Mouse (Mus musculus): ENCODE data around the gene Dctn1. TPM values are rescaled to one million over a fixed set of nuclear protein-coding genes. Genes with fewer than 3 reads are reported as not detected.
A peak's percentile ranks its signal among the peaks of the same experiment; 100 is the strongest.

Dctn1 gene
- total RNA-seq, 1 experiment from 2014 or later, result 70.9 TPM

- no peak for ATAC-seq (replicated peaks in 1 of 2; ENCODE audit: insufficient read depth in 1 of 2, low FRiP score in 2 of 2, low TSS enrichment in 1 of 2, low read depth in 1 of 2, poor library complexity in 2 of 2, severe bottlenecking in 2 of 2)
These were observed 31.5 kb upstream of the Dctn1 start for GRCm38 (mm10) chr6:83134226-83134625.

- no peak; a peak in 1 of 4 replicates for ATAC-seq (replicated peaks in 1 of 2; ENCODE audit: insufficient read depth in 1 of 2, low FRiP score in 2 of 2, low TSS enrichment in 1 of 2, low read depth in 1 of 2, poor library complexity in 2 of 2, severe bottlenecking in 2 of 2)
These were observed 30.7 kb upstream of the Dctn1 start, which contains the start of gene Rtkn for GRCm38 (mm10) chr6:83134951-83135513. TSS of gene Rtkn (plus strand) at chr6:83135463.

DNA sequence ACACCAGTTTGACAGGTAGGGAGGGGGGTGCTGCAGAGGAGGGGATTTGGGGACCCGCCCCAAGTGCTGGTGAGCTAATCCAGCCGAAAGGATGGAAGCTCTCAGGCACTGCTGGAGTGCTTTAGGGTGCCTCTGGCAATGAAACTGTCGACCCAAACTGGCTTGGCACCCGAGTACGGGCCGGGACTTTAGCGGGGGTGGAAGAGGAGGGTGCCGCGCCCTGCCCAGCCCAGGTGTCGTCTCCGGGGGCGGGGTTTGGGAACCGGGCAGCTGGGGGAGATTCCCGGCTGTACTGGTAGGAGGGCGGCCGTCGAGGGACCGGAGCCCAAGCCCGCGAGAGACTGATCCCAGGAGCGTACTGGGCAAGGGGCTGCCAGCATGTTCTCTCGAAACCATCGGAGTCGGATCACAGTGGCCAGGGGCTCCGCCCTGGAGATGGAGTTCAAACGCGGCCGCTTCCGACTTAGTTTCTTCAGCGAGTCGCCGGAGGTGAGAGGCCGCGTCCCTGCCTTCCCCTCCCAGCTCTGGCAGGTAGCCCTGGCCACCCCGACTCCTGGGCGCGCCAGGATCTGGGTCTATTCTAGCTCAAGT, 30.1 kb upstream of the Dctn1 start:
- ATAC-seq (replicated peaks in 1 of 2; ENCODE audit: insufficient read depth in 1 of 2, low FRiP score in 2 of 2, low TSS enrichment in 1 of 2, low read depth in 1 of 2, poor library complexity in 2 of 2, severe bottlenecking in 2 of 2), result no peak

DNA sequence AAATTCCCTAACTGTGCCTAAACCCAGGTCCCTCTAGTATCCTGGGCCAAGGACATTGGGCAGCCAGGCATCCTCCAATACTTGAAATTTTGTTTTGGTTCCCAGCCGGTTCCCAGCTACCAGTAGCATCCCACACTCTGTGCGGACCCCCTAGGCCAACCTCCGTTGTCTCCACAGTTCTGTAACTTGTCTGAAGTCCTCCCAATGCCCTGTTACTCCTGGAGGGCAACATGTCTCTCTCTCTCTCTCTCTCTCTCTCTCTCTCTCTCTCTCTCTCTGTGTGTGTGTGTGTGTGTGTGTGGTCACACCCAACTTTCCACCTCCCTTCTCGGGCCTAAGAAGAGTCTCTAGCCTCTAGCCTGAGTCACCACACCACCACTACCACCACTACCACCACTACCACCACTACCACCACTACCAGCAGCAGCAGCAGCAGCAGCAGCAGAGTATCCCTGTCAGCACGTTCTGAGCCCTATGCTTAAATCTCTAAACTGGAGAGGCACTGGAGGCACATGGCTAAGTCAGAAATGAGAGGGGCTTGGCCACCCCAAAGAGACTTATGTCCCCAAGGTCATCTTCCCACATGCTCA, 29.3 kb upstream of the Dctn1 start:
- no peak for ATAC-seq (replicated peaks in 1 of 2; ENCODE audit: insufficient read depth in 1 of 2, low FRiP score in 2 of 2, low TSS enrichment in 1 of 2, low read depth in 1 of 2, poor library complexity in 2 of 2, severe bottlenecking in 2 of 2)

- peak; percentile 30 to 44; a peak in 3 of 4 replicates for ATAC-seq (replicated peaks in 1 of 2; ENCODE audit: insufficient read depth in 1 of 2, low FRiP score in 2 of 2, low TSS enrichment in 1 of 2, low read depth in 1 of 2, poor library complexity in 2 of 2, severe bottlenecking in 2 of 2)
These were observed 28.7 kb upstream of the Dctn1 start for GRCm38 (mm10) chr6:83136881-83137575.

- peak; percentile 38 to 44; a peak in 3 of 4 replicates for ATAC-seq (replicated peaks in 1 of 2; ENCODE audit: insufficient read depth in 1 of 2, low FRiP score in 2 of 2, low TSS enrichment in 1 of 2, low read depth in 1 of 2, poor library complexity in 2 of 2, severe bottlenecking in 2 of 2)
These were observed 28.2 kb upstream of the Dctn1 start for GRCm38 (mm10) chr6:83137576-83137950.

DNA sequence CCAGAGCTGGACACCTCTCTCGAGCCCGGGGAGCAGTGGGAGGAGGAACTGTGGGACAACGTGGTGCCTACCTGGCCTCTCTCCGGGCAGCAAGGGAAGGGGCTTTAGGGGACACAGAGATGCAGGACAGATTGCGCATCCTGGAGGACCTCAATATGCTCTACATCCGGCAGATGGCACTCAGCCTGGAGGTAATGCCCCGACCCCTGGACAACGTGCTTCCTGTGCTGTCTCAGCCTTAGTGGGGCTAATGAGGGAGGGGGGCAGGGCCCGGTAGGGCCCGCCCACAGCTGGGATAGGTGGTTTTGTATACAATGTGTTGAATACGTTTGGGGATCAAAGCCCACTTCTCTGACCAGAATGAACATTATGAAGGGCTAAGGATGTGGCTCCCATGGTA, 27.7 kb upstream of the Dctn1 start:
- 0 out of 4 replicates have a peak, but pooled peaks have one; percentile 14 to 16 for ATAC-seq (replicated peaks in 1 of 2; ENCODE audit: insufficient read depth in 1 of 2, low FRiP score in 2 of 2, low TSS enrichment in 1 of 2, low read depth in 1 of 2, poor library complexity in 2 of 2, severe bottlenecking in 2 of 2)

DNA sequence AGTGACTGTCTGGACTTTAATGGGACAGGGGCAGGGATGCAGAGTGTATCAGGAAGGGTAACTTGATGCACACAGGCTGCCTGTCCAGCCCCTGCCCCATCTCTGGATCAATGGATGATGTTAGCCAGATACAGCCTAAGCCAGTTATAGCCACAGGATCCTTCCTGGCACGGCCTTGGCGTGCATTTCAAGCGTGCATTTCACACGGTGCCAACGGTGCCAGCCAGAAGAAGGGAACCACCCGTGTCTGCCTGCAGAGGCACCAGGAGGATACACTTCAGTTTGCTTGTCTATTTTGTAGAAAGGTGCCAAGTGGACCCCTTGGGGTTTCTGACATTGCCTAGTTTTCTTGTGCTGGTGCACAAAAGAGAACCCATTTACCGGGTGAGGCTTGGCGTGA, 25.7 kb upstream of the Dctn1 start:
- no peak for ATAC-seq (replicated peaks in 1 of 2; ENCODE audit: insufficient read depth in 1 of 2, low FRiP score in 2 of 2, low TSS enrichment in 1 of 2, low read depth in 1 of 2, poor library complexity in 2 of 2, severe bottlenecking in 2 of 2)

- no peak for ATAC-seq (replicated peaks in 1 of 2; ENCODE audit: insufficient read depth in 1 of 2, low FRiP score in 2 of 2, low TSS enrichment in 1 of 2, low read depth in 1 of 2, poor library complexity in 2 of 2, severe bottlenecking in 2 of 2)
These were observed 24.1 kb upstream of the Dctn1 start for GRCm38 (mm10) chr6:83141636-83142035.

DNA sequence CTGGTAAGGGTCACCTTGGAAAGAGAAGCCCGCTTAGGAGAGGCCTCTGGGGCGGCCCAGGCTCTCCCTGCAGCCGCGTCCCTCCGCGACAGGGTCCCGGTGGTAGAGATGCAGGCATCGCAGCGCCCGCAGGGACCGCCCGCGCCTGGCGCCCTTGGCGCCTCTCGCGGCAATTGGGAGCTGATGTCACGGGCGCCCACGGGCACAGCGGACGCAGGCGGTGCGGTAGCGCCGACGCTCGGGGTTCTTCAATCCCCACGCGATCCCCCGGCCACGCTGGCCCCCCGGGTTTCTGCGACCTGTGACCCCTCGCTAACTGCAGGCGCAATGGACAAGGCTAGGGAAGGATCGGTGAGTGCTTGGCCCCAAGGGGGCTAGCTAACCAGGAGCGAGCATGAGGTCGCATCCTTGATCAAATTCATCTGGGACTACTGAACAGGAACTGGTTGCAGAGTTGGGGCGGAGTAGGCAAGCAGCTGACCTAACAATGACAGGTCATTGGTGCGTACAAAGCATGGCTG, 23.4 kb upstream of the Dctn1 start:
- ATAC-seq (replicated peaks in 1 of 2; ENCODE audit: insufficient read depth in 1 of 2, low FRiP score in 2 of 2, low TSS enrichment in 1 of 2, low read depth in 1 of 2, poor library complexity in 2 of 2, severe bottlenecking in 2 of 2), result peak in 1 of 2 experiments; percentile 11; a peak in 1 of 4 replicates

- ATAC-seq (replicated peaks in 1 of 2; ENCODE audit: insufficient read depth in 1 of 2, low FRiP score in 2 of 2, low TSS enrichment in 1 of 2, low read depth in 1 of 2, poor library complexity in 2 of 2, severe bottlenecking in 2 of 2), result no peak
These were observed 22.8 kb upstream of the Dctn1 start for GRCm38 (mm10) chr6:83142886-83143285.

GRCm38 (mm10) chr6:83145209-83145608, 20.5 kb upstream of the Dctn1 start:
- ATAC-seq (replicated peaks in 1 of 2; ENCODE audit: insufficient read depth in 1 of 2, low FRiP score in 2 of 2, low TSS enrichment in 1 of 2, low read depth in 1 of 2, poor library complexity in 2 of 2, severe bottlenecking in 2 of 2), result no peak

DNA sequence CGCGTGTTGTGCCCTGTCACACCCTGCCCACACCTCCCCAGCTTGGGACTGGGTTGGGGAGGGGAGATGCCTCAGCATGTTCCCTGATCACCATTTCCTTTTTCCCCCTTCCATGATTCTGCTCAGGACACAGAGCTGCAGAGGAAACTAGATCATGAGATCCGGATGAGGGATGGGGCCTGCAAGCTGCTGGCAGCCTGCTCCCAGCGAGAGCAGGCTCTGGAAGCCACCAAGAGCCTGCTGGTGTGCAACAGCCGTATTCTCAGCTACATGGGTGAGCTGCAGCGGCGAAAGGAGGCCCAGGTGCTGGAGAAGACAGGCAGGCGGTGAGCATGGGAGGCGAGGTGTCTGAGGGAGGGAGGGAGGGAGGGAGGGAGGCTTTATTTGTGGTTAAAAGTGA, 19.9 kb upstream of the Dctn1 start:
- ATAC-seq (replicated peaks in 1 of 2; ENCODE audit: insufficient read depth in 1 of 2, low FRiP score in 2 of 2, low TSS enrichment in 1 of 2, low read depth in 1 of 2, poor library complexity in 2 of 2, severe bottlenecking in 2 of 2), result no peak

DNA sequence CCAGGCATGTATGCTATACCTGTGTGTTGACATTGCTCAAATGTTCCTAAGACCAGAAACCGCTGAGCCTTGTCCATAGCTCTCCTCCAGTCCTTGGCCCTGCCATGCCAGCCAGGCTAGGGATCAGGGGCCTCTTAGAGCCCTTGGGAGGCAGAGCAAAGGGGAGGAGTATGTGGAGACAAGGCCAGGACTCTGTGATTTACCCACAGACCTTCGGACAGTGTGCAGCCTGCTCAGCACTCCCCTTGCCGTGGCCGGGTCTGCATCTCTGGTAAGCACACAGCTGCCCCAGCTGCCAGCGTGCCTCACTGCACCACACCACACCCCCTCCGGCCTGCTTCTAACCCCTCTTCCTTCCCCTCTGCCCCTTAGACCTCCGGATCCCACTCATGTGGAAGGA, 18.4 kb upstream of the Dctn1 start:
- ATAC-seq (replicated peaks in 1 of 2; ENCODE audit: insufficient read depth in 1 of 2, low FRiP score in 2 of 2, low TSS enrichment in 1 of 2, low read depth in 1 of 2, poor library complexity in 2 of 2, severe bottlenecking in 2 of 2), result no peak

DNA sequence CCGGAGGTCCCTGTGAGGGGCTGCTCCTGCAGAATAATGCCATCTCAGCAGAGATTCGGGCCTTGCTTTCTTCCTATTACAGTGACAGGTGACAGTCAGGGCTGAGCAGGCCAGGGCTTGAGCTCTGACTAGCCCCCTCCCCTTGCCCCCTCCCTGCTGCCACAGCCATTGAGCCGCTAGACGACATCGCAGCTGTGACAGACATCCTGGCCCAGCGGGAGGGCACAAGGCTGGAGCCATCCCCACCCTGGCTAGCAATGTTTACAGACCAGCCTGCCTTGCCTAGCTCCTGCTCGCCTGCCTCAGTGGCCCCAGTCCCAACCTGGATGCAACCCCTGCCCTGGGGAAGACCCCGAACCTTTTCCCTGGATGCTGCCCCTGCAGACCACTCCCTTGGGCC, 14.0 kb upstream of the Dctn1 start:
- no peak for ATAC-seq (replicated peaks in 1 of 2; ENCODE audit: insufficient read depth in 1 of 2, low FRiP score in 2 of 2, low TSS enrichment in 1 of 2, low read depth in 1 of 2, poor library complexity in 2 of 2, severe bottlenecking in 2 of 2)

DNA sequence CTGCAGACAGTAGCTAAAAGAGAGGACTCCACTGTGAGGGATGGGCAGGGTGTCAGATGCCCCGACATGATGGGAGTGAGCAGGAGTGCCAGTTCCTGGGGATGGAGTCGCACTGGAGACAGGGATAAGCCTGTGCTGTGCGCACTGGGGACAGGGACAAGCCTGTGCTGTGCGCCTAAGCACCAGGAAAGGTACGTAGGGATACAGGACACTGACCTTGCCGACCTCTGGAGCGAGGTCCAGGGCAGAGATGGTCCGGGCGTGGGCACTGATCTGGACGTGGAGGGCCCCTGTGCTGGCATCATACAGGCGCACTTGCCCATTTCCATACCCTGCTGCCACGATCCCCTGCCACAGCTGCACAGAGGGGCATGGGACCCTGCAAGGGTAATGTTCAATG, 12.7 kb upstream of the Dctn1 start:
- ATAC-seq (replicated peaks in 1 of 2; ENCODE audit: insufficient read depth in 1 of 2, low FRiP score in 2 of 2, low TSS enrichment in 1 of 2, low read depth in 1 of 2, poor library complexity in 2 of 2, severe bottlenecking in 2 of 2), result no peak

- ATAC-seq (replicated peaks in 1 of 2; ENCODE audit: insufficient read depth in 1 of 2, low FRiP score in 2 of 2, low TSS enrichment in 1 of 2, low read depth in 1 of 2, poor library complexity in 2 of 2, severe bottlenecking in 2 of 2), result no peak
These were observed 12.2 kb upstream of the Dctn1 start for GRCm38 (mm10) chr6:83153485-83153884.
